Mouse (Mus musculus) frontal cortex, postnatal 10 days (tissue): ENCODE results near the gene Ccl1.

Experiments used
- DNase-seq, 2 experiments: peaks; one replicate each; pipeline ENCODE4 v3.0.0; 2022; ENCODE audit warnings: low spot score in 2 of 2, mixed read lengths in 1 of 2

Ccl1 gene

DNA sequence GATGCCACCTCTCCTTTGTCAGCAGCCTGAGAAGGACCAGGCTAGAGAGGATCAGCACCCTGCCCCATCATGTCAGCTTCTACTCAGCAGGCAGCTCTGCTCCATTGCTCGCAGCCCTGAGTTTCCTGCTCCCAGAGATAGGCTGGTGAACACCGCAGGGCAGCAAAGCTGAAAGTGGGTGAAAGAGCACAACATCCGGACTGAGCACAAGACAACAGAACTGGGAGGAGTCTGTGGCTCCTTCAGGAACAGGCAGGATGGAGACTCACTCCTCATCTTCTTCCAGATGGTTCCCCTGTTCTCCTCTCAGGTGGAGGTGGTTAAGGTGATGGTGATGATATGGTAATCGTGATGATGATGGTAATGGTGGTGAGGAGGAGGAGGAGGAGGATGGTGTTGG is at the start of gene Ccl1:
Gene Ccl1, minus strand, starts transcription at position 101 of the 400 bp plus-strand sequence.
- no peak for DNase-seq

DNA sequence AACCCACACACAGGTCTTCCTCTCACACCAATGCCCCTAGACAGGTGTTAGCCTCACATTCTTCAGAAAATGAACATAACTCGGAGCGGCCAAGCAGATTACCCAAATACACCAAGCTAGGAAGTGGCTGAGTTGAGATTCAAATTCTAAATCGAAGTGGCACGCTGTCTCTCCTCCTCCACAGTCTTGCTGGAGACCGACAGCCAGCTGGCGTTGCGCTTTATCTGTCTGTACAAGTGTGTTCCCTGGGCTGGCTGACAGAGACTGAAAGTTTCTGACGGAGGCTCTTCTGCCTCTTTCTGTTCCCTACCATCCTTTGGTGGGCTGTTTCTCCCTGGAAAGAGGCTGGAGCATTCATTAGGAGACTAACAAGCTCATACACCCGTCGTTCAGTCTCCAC is 45.5 kb upstream of the Ccl1 start:
- peak; percentile 15 to 28 for DNase-seq

DNA sequence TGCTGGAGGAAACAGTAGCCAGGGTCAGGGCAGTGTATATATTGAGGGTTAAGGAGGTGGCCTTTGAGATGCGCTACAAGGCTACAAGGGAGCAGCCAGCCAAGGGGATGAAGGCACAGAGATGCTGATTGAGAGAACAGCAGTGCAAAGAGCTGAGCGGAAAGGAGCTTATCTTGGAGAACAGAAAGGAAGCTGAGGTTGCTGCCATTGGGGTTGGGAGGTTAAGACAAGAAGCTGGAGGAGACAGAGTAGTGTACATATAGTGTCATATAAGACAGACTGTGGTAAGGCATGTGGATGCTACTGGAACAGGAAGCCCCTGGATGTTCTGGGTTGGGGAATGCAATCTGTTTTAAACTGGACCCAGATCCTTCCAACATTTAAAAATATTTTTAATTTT is 35.4 kb upstream of the Ccl1 start:
- no peak for DNase-seq

DNA sequence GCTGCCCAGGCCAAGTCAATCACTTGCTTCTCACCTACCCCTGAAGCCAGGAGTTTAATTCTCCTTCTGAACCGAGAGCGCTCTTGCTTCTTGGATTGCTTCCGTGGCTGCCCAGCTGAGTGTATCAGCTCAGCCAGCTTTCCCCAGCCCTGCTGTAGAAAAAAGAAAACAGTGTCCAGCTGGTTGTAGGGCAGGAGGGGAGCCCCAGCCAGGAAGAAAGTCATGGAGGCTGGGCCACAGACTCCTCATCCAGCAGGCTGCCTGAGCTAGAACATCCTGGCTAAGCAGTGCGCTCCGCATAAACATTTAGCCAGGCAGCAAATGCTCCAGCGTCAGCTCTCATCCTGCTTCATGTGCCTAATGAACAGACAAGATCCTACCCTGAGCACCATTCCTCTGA is 34.9 kb upstream of the Ccl1 start:
- DNase-seq: no peak

DNA sequence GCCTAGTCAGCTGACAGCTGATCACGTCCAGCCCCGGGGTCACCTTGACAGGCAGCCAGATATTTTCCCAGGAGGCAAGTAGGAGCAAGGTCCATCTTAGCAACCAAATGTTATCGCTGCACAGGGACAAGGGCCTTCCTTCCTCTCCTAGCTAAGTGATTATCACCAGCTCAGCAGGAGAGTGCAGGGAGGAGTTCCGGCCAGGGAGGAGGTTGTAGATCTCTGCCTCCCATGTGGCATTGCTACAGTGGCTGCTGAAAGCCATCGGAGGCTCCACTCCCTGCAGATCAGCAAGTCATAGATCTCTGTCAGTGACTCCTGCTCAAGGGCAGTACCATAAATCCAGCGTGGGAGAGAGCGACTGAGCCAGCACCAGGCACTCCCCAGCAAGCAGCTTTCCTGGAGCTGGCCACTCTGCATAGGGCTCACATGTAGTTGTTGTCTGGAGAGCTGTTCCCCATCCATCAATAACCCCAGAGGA is 34.5 kb upstream of the Ccl1 start:
- no peak for DNase-seq

DNA sequence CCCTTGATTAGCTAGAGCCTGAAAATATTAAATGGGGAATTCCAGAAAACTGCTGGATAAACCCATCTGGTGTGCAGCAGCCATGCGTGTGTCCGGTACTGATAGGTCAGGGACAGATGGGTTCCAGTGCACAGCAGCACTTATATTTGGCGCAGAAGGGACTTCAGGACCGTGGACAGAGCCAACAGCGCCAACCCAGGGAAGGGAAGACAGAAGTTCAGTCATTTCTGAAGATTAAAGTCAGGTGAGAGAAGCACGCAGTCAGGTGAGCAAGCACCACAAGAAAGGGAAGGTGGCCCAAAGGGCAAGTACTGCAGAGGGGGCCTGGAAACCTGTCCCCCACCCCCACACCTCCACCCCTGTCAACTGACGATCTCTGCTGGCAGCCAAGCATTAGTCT is 7.7 kb upstream of the Ccl1 start:
- DNase-seq: no peak

DNA sequence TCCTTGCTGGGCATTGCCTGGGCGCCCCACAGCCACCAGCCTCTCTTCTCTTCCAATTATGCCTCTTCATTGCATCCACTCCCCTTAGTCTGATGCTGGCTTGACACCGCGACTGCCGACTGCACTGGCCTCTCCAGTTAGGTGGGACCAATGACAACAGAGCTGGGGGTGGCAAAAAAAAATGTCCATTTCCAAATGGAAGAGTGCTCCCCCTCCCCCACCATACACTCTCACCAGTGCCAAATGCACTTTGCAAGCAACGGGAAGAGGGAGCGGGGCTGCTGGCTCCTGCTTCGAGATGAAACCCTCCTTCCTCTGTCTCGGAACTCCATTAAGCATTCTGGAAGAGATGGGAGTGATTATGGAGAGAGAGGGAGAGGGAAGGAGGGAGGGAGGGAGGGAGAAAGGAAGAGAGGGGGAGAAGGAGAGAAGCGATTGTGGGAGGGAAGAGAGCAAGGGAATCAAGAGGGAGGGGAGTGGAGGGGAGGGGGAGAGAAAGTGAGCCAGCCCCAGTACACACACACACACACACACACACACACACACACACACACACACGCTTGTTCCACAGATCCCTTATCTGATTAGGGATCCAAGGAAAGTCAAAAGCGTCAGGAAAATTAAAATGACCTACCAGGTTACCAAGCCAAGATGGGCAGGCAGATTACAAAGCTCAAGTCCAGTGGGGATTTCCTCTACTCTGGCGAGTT is 5.0 kb upstream of the Ccl1 start:
- peak; percentile 25 to 27 for DNase-seq

DNA sequence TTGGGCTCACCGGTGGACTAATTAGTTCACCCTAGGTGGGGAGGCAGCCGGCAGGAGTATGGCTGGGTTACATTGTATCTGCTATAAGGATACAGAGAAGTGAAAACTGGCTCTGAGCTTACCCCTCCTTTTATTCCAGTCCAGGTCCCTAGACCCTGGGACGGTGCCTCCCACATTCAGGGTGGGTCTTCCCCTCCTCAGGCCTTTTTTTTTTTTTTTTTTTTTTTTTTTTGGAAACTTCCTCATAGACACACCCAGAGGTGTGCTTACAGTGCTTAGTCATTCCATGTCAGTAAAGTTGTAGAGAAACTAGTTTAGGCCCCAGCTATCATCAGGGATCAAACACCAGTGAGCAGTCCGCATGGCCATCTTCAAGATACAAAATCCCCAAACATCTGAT is 7.6 kb downstream of the Ccl1 start:
- DNase-seq: no peak

DNA sequence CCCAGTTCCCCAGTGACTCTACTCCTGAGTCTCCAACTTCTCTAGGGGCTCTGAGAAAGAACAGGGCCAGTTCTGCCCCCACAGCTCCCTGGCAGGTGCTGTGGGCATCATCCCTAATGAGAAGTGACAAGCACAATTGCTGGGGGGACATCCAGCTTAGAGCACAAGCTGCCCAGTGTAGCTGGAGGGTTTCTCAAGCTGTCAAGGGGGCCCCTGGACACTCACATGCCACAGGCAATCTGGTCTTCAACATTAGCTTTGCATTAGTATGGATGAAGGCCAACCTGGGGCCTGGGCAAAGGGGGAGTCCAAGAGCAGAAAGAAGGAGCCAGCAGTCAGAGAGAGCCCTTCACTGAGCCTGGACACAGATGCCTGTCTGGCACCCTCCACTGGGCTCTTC is 14.6 kb downstream of the Ccl1 start:
- DNase-seq: no peak

DNA sequence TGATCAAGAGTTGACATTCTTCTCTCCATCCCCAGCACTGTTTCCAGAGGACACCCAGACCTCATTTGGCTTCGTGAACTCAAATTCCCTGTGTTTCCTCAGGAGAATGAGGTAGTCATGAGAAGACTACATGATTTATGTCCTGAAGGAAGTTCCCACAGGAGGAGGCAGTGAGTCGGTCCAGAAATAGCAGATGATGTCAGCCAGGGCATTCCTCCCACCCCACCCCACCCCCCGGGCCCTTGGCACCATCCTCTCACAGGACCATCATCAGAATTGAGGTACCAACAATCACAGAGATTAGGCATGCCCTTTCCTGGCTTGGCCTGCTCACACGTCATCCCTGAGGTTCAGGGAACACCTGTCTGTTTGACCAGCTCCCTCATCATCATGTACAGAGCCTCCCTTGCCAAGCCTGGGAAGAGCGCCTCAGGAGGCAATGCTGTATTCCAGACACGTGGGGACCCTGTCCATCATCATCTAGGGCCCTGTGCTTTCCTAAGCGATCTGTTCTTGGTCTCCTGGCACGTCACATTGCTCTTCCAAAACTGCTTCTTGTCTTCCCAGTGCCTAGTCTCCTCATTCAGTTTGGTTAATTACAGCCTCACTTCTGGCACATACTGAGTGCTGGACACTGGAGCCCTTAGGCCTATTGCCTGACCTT is 31.2 kb downstream of the Ccl1 start:
- DNase-seq: peak in 1 of 2 experiments; percentile 11

DNA sequence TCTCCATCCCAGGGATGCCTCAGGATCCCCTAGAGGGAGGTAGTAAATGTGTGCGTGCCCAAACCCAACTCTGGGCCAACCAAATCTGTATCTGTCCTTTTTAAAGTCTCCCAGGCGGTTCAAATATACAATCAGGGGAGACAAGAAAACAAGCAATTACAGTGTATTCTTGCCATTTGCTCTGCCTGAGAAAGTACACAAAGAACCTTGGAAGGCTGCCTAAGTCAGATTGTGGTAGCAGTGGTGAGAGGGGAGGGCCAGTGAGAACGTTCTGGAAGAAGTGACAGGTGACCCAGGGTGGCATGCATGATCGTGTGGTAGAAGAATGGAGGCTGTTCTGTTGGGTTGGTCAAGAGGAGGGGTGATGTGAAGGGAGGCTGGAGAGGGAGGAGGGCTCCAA is 46.4 kb downstream of the Ccl1 start:
- no peak for DNase-seq

DNA sequence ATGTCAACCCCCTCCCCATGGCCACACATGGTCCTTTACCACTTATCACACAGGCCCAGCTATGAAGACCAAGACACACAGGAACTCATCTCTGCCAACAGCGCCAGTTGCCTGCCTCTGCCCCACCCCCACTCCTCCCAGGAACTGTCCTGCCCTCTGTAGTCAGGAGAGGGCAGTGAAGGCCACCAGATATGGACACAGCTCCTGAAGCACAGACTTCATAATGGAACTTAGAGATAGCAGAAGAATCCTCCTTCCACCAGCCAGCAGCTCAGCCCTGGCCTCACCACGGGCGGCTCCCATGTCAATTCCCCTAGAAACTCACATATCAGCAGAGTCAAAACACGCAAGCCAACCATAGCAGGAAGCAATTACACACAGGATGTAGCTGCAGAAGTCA is 49.9 kb downstream of the Ccl1 start:
- peak; percentile 46 to 58 for DNase-seq

DNA sequence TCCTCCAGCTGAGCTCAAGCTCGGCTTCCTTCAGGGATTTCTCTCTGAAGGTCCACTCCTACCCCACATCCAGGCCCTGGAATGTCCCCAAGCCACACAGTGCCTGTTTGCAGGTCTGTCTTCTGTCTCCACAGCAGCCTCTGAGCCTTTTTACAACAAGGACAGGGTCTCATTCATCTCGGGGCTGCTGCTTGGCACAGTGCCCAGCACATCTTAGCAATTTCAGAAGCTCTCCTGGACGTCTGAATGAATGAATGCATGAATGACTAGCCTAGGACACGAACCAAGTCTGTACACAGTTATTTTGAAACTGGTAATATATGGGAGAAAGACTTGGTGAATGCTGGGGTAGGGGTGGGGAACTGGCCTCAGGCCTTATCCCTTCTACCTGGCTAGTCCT is 52.1 kb downstream of the Ccl1 start:
- DNase-seq: no peak

DNA sequence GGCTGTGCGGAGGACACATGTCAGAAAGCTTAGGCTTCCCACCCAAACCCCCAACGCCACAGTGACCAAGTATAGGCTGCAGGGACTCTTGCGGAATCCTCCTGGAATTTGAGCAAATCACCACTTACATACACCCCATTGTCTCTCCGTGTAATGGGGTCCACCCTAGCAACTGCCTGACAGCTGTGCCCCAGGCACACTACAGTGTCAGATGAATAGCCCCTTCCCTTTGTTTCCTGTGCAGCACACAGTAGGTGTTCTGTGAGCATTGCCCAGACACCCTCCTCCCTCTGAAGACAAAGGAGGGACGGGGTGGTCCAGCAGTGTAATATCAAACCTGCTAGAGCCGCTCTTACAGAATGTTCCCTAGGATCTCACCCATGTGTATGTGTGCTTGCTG is 54.2 kb downstream of the Ccl1 start:
- no peak for DNase-seq

DNA sequence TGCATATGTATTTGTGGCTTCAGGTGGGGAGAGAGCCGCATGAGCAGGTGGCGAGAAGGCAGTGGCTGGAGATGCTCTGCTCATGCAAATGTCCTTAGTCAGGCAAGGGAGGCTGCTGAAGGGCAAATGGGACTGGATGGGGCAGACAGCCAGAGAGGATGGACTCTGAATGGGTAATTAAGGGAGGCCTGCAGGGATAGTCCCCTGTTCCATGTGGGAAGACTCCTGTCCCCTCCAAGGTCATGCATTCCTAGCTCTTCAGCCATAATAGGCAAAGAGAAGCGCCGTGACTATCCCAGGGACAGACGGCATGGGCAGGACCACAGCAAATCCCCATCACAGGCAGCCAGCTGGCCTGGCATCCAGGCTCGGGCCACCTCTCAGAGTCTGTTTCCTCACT is 55.5 kb downstream of the Ccl1 start:
- DNase-seq: no peak

DNA sequence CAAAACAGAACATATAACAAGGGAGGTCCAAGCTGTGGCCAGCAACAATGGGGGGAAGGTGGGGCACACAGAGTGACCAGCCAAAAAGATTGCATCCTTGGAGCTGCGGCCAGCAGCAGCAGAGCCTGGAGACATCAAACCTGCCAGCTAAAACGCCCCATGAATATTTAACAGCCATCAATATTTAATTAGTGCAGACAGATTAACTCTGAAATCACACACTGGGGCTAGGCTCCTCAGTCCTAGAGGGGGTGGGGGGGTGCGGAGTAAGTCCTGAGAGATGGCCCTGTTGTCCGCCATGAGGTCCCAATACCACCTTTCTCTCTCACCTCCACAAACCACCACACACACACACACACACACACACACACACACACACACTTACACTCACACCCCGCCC is 68.1 kb downstream of the Ccl1 start:
- no peak for DNase-seq

DNA sequence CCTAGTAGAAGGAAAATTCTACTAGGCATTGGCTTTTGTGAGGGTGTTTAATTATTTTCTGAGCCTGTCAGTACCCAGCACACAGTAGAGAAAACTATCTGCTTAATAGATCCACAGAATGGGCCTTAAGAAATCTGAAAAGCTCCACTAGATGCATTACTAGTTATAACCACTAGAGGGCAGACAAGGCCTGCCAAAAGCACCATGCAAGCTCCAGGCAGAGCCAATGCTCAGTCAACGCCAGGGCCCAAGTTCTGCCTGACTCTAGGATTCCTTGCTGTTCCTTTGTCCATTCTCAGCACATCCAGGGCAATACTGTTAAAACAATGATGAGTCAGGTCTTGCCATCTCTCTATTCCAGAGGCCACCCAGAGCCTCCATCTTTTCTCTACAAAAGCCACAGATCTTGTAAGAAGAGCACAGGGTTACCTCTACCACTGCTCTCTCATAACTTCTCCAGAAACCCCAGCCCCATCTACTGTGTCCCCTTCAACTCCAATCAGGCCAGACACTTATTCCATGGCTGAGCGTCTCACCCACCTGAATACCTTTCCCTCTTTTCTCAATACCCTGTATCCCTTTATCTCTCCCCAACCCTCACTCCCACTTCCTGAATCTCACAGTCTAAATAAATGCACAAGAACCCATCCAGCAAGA is 69.8 kb downstream of the Ccl1 start:
- no peak for DNase-seq

DNA sequence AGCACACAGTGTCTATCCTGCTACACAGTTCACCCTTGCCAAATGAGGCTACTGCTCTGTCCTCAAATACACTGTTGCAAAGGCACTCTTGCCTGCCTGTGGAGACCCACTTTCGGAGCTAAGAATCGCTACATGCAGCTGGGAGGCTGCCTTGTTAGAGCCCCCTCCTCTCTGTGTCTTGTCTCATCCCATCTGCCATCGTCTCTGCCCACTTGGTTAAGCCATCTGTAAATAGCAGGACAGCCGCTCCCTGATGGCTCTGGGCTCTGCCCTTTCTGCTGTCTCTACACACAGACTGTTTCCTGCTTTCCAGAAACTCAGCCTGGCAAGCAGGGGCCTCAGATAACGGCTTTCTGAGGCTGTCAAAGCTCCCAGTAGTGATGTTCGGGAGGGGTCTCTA is 71.5 kb downstream of the Ccl1 start:
- no peak for DNase-seq

DNA sequence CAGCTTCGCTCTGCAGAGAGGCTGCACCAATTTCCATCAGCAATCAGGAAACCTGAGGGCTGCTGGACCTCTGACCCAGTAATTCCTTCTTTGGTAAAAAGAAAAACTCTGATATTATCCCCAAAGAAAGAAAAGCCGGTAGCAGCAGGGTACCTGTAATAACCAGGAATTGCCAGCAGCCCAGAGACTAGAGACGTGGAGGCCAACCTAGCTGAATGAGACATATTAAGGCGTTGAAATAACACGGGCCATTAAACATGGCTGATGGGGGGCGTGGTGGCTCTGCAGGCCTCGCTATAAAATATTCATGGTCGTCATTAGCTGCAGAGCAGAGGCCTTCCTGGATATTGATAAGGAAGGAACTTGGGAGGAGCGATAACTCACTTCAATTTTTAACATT is 78.5 kb downstream of the Ccl1 start:
- no peak for DNase-seq

DNA sequence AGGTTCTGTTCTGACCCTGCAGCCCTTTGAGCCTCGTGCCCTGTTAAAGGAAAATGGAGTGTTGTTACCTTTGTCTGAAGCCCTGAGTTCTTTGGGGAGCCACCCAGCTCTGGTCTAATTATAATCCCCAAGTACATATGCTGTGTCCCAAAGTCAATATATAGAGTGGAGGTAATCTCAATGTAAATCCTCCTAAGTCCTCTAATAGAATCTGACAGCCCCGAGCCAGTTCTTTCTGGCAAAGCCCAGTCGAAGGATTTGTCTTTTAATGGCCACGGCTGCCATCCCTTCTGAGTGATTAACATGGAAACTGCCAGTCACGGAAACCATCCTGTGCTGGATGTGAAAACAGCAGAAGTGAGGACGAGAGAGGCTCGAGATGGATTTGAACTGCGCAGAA is 79.6 kb downstream of the Ccl1 start:
- DNase-seq: no peak

DNA sequence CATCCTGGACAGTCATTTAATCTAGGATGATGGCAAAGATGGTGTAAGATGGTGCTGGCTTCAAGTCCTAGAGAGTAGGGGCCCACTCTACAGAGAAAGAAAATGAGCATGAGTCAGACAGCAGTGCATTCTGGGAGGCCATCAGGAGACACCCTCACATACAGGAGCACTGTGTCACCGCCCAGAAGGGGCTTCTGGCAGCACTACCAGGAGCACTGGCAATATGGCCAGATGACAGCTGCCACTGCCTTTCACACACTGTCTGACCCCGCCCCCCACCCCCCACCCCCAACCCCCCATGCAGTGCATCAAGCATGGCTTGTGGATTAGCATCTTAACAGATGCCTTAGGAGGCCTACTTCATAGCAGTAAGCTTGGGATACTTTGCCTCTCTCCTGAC is 89.0 kb downstream of the Ccl1 start:
- DNase-seq: no peak

DNA sequence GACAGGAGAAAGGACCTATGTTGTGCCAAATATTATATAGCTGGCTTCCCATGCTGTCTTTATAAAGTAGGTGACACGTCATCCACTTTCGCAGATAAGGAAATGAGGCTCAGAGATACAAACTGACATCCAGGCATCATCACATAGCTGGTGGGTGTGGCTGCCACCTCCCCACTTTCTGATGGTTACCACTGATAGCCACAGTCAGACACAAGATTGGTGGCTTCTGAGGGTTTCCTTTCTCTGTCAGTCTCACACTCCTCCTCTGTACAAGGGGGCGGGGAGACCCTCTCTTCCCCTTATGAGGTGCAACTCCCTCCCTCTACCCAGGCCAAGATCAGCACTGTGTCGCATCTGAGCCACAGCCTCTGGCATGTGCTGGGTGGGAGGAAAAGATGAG is 91.1 kb downstream of the Ccl1 start:
- no peak for DNase-seq

DNA sequence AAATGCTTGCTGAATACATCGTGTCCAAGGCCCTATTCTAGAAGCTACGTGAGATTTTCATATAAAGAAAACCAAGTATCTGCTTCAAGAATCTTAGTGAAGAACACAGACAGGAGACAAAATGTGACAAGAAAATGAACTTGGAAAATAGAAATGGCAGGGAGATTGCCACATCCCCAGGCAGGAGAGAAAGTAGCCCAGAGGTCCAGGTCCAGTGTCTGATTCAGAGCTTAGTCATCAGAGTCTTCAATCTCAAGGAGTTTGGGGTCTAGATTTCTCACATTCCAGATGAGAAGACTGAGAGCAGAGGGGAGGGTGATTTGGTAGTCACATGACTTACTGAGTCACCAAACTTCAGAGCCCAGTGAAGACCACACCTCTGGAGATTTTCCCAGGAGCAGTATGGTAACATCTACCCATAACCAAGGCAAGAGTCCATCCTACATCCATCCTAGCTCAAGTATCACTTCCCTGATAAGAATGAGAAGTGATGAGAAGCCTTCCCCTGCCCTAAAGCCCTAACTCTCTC is 98.5 kb downstream of the Ccl1 start:
- no peak for DNase-seq
